Comparison of ENCODE assay signal across 16 mouse cellular contexts in the genomic region with DNA sequence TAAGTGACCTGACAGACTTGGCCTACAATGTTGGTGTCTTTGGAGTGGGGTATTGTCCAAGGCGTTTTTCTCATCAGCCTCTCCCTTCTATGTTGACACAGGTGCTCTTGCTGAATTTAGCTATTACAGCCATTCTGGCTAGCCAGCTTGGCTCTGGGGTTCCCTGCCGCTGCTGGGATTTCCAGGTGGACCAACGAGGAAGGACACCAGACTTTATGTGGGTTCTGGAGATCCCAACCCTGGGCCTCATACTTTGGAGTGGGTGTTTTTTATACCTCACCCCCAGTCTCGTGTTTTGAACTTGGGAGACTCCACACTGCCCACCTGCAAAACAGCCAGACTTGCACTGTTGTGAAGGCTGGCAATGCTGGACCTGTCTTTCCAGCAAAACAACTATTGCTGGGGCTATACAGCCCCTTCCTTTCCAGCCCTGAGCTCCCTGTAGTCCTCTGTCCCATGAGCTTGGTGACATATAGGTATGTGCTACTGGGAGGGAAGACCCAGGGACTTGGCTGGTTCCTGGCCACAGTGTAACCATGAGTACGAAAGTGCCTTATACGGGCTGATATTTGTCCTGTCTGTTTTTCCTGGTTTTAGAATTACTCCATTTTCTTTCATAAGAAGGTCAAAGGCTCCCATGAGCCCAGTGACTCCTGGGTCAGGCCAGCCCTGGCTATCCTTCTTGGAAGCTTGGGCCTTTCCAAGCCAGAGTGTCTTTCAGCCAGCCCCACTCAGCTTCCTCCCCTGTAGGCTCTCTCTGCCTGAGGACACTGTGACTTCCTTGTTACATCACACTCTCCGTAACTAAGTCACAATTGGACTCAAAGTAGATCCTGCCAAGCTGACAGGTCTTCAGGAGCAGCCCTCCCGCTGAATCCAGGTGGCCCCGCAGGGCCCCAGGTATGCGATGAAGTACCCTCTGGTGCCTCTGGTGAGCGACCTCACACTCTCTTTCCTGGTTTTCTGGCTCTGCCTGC. TPM values are rescaled to one million over a fixed set of nuclear protein-coding genes. Genes with fewer than 3 reads are reported as not detected.
A peak's percentile ranks its signal among the peaks of the same experiment; 100 is the strongest.
DNase-seq lines count a peak whose midpoint lies in the region; ATAC-seq and TF ChIP-seq lines count a peak whose summit lies in the region.
"Had no signal": no experiment of that assay in that cellular context is flagged by ENCODE, and none has a peak within 500 bp of the region (broad histone marks: within the 10 kb centered on the region; RNA-seq: fewer than 3 reads in every experiment).

A gene (plus strand): TSS at position 777 of the 977 bp plus-strand sequence.

- DNase-seq in intestine, embryonic 14.5 days (ENCODE audit: low spot score): peak; percentile 51
- DNase-seq in thymus, adult 2 months: no peak
- no peak for DNase-seq in thymus, postnatal 0 days (ENCODE audit: low spot score)
- DNase-seq in stomach, postnatal 0 days (ENCODE audit: low spot score): no peak
- DNase-seq in kidney, postnatal 10 days: no peak
- DNase-seq: cerebellum, adult 8-10 months had no signal

- no peak within 1 kb of the TSS for H3K4me3 ChIP-seq in intestine, embryonic 14.5 days (ENCODE audit: low read depth, low read length)
- H3K4me3 ChIP-seq in intestine, embryonic 15.5 days (replicated peaks): no peak within 1 kb of the TSS
- H3K4me3 ChIP-seq in thymus, adult 2 months (ENCODE audit: control insufficient read depth, insufficient read depth, low read length): no peak within 1 kb of the TSS
- no peak within 1 kb of the TSS for H3K4me3 ChIP-seq in embryonic facial prominence, embryonic 15.5 days (replicated peaks)
- H3K4me3 ChIP-seq in stomach, postnatal 0 days (ENCODE audit: low read depth, low read length): no peak within 1 kb of the TSS
- no peak within 1 kb of the TSS for H3K4me3 ChIP-seq in forebrain, embryonic 12.5 days (replicated peaks)
- H3K4me3 ChIP-seq: hindbrain, embryonic 13.5 days; neural tube, embryonic 12.5 days had no signal

- H3K36me3 ChIP-seq in intestine, embryonic 14.5 days (ENCODE audit: control insufficient read depth, insufficient read depth, low read length): peaks cover 12% of the 10 kb centered on the region
- no peaks in the 10 kb centered on the region for H3K36me3 ChIP-seq in intestine, embryonic 15.5 days
- peaks cover 8% of the 10 kb centered on the region; the same call in 1 of the 2 replicates for H3K36me3 ChIP-seq in thymus, adult 2 months (ENCODE audit: control insufficient read depth, insufficient read depth, low read length)
- peaks cover 9% of the 10 kb centered on the region; the same call in 1 of the 2 replicates for H3K36me3 ChIP-seq in embryonic facial prominence, embryonic 15.5 days
- peaks cover 9% of the 10 kb centered on the region for H3K36me3 ChIP-seq in stomach, postnatal 0 days (ENCODE audit: control insufficient read depth, insufficient read depth, low read length)
- H3K36me3 ChIP-seq in forebrain, embryonic 12.5 days (replicated peaks): peaks cover 26% of the 10 kb centered on the region

- TF ChIP-seq EP300 in stomach, postnatal 0 days (optimal IDR thresholded peaks at IDR 0.05): no peak

- no peak within 1 kb of the TSS for H3K4me2 ChIP-seq in intestine, embryonic 14.5 days (ENCODE audit: low read length)
- no peak within 1 kb of the TSS for H3K4me2 ChIP-seq in intestine, embryonic 15.5 days (replicated peaks)
- H3K4me2 ChIP-seq in embryonic facial prominence, embryonic 15.5 days (replicated peaks): no peak within 1 kb of the TSS
- H3K4me2 ChIP-seq in stomach, postnatal 0 days (replicated peaks; ENCODE audit: low read depth): no peak within 1 kb of the TSS
- H3K4me2 ChIP-seq in forebrain, embryonic 12.5 days: no peak within 1 kb of the TSS
- H3K4me2 ChIP-seq: hindbrain, embryonic 13.5 days; neural tube, embryonic 12.5 days had no signal

- H3K9me3 ChIP-seq in intestine, embryonic 14.5 days (ENCODE audit: control insufficient read depth, low read length): no peaks in the 10 kb centered on the region
- H3K9me3 ChIP-seq in intestine, embryonic 15.5 days: no peaks in the 10 kb centered on the region
- no peaks in the 10 kb centered on the region for H3K9me3 ChIP-seq in embryonic facial prominence, embryonic 15.5 days (replicated peaks)
- H3K9me3 ChIP-seq in stomach, postnatal 0 days (ENCODE audit: control insufficient read depth, low read length): no peaks in the 10 kb centered on the region
- no peaks in the 10 kb centered on the region for H3K9me3 ChIP-seq in forebrain, embryonic 12.5 days
- H3K9me3 ChIP-seq: hindbrain, embryonic 13.5 days; neural tube, embryonic 12.5 days had no signal

- H3K27ac ChIP-seq in intestine, embryonic 14.5 days (ENCODE audit: low read depth): no peak within 1 kb of the TSS
- no peak within 1 kb of the TSS for H3K27ac ChIP-seq in intestine, embryonic 15.5 days
- H3K27ac ChIP-seq in thymus, adult 2 months (ENCODE audit: control insufficient read depth, insufficient read depth, low read length): no peak within 1 kb of the TSS
- 0 out of 2 replicates have a peak within 1 kb of the TSS, but pooled peaks have one; percentile 17 for H3K27ac ChIP-seq in embryonic facial prominence, embryonic 15.5 days (replicated peaks)
- H3K27ac ChIP-seq in stomach, postnatal 0 days (replicated peaks): 0 out of 2 replicates have a peak within 1 kb of the TSS, but pooled peaks have one; percentile 9
- H3K27ac ChIP-seq in forebrain, embryonic 12.5 days: no peak within 1 kb of the TSS
- H3K27ac ChIP-seq: hindbrain, embryonic 13.5 days; neural tube, embryonic 12.5 days had no signal

- H3K4me1 ChIP-seq in intestine, embryonic 14.5 days (replicated peaks; ENCODE audit: control insufficient read depth, insufficient read depth, low read length): no peaks in the 10 kb centered on the region
- H3K4me1 ChIP-seq in intestine, embryonic 15.5 days (replicated peaks): no peaks in the 10 kb centered on the region
- H3K4me1 ChIP-seq in thymus, adult 2 months (replicated peaks; ENCODE audit: control insufficient read depth, insufficient read depth, low read length): no peaks in the 10 kb centered on the region
- H3K4me1 ChIP-seq in embryonic facial prominence, embryonic 15.5 days: 0 out of 2 replicates have a peak, but pooled peaks cover 7% of the 10 kb centered on the region
- H3K4me1 ChIP-seq in stomach, postnatal 0 days (replicated peaks; ENCODE audit: control insufficient read depth, insufficient read depth): no peaks in the 10 kb centered on the region
- H3K4me1 ChIP-seq in forebrain, embryonic 12.5 days: no peaks in the 10 kb centered on the region
- H3K4me1 ChIP-seq: hindbrain, embryonic 13.5 days; neural tube, embryonic 12.5 days had no signal

- H3K9ac ChIP-seq in intestine, embryonic 14.5 days (ENCODE audit: low read length): no peak within 1 kb of the TSS
- no peak within 1 kb of the TSS for H3K9ac ChIP-seq in intestine, embryonic 15.5 days
- H3K9ac ChIP-seq in embryonic facial prominence, embryonic 15.5 days: no peak within 1 kb of the TSS
- H3K9ac ChIP-seq in stomach, postnatal 0 days (ENCODE audit: low read length): no peak within 1 kb of the TSS
- H3K9ac ChIP-seq in forebrain, embryonic 12.5 days: no peak within 1 kb of the TSS
- H3K9ac ChIP-seq: hindbrain, embryonic 13.5 days; neural tube, embryonic 12.5 days had no signal

- no peak for TF ChIP-seq CTCF in thymus, adult 2 months (IDR thresholded peaks at IDR 0.05; ENCODE audit: borderline replicate concordance, control insufficient read depth, extremely low read depth, insufficient read depth, low read length, poor library complexity)
- no peak for TF ChIP-seq CTCF in stomach, postnatal 0 days (IDR thresholded peaks at IDR 0.05; ENCODE audit: low read depth)

- TF ChIP-seq POLR2A in thymus, adult 2 months (IDR thresholded peaks at IDR 0.05; ENCODE audit: control insufficient read depth, extremely low read depth, insufficient read depth, low read length, poor library complexity): no peak

- ATAC-seq in intestine, embryonic 14.5 days (replicated peaks; ENCODE audit: low FRiP score, low TSS enrichment, low read depth): no peak
- ATAC-seq in intestine, embryonic 15.5 days: no peak
- ATAC-seq in embryonic facial prominence, embryonic 15.5 days (ENCODE audit: insufficient number of reproducible peaks, low FRiP score, low TSS enrichment, low read depth): no peak
- peak; percentile 49 for ATAC-seq in stomach, postnatal 0 days (ENCODE audit: low FRiP score, low TSS enrichment)
- ATAC-seq in forebrain, embryonic 12.5 days (ENCODE audit: low FRiP score): no peak

- no peaks in the 10 kb centered on the region for H3K27me3 ChIP-seq in intestine, embryonic 14.5 days (replicated peaks; ENCODE audit: control insufficient read depth, insufficient read depth, low read length)
- no peaks in the 10 kb centered on the region for H3K27me3 ChIP-seq in intestine, embryonic 15.5 days (replicated peaks)
- H3K27me3 ChIP-seq in thymus, adult 2 months (ENCODE audit: control insufficient read depth, insufficient read depth, low read length): no peaks in the 10 kb centered on the region
- no peaks in the 10 kb centered on the region for H3K27me3 ChIP-seq in embryonic facial prominence, embryonic 15.5 days
- H3K27me3 ChIP-seq in stomach, postnatal 0 days (ENCODE audit: control insufficient read depth, insufficient read depth, low read length): no peaks in the 10 kb centered on the region
- H3K27me3 ChIP-seq in forebrain, embryonic 12.5 days: no peaks in the 10 kb centered on the region
- H3K27me3 ChIP-seq: hindbrain, embryonic 13.5 days; neural tube, embryonic 12.5 days had no signal

- 72% methylated on average over 11 of the region's 11 CpGs for WGBS in intestine, embryonic 14.5 days
- WGBS in intestine, embryonic 15.5 days: 68% methylated on average over 11 of the region's 11 CpGs
- WGBS in thymus, adult 2 months: 88% methylated on average over 11 of the region's 11 CpGs
- WGBS in embryonic facial prominence, embryonic 15.5 days: 65% methylated on average over 11 of the region's 11 CpGs
- 56% methylated on average over 11 of the region's 11 CpGs for WGBS in stomach, postnatal 0 days
- 78% methylated on average over 11 of the region's 11 CpGs for WGBS in forebrain, embryonic 12.5 days

RNA-seq across cellular contexts. Expression of the gene that starts here (rescaled TPM):
- polyA plus RNA-seq in intestine, embryonic 14.5 days (2014; fragmentation: Nextera tagmentation; extraction: Ambion mirVana): not detected in 2 replicates
- polyA plus RNA-seq in intestine, embryonic 15.5 days (2015; fragmentation: Nextera tagmentation; extraction: Ambion mirVana): not detected in 2 replicates
- 20.8 and 23.1 TPM in 2 replicates for polyA plus RNA-seq in thymus, adult 2 months (2012; rRNA removed)
- 0.22 and 1.2 TPM in 2 replicates for polyA plus RNA-seq in thymus, postnatal 0 days (2015; fragmentation: Nextera tagmentation; extraction: Ambion mirVana)
- polyA plus RNA-seq in embryonic facial prominence, embryonic 15.5 days (2015; fragmentation: Nextera tagmentation; extraction: Ambion mirVana): 1.1 and 1.9 TPM in 2 replicates
- 2.3 and 2.9 TPM in 2 replicates for polyA plus RNA-seq in stomach, postnatal 0 days (2015; fragmentation: Nextera tagmentation; extraction: Ambion mirVana)
- not detected in 2 replicates for polyA plus RNA-seq in forebrain, embryonic 12.5 days (2016; fragmentation: Nextera tagmentation; extraction: Ambion mirVana)
- polyA plus RNA-seq: brain, embryonic 14.5 days; forebrain, embryonic 11.5 days; heart, embryonic 16.5 days; hindbrain, embryonic 13.5 days; kidney, embryonic 14.5 days; midbrain, postnatal 0 days; neural tube, embryonic 12.5 days had no signal

Comparison
In these comparisons a context has a peak if more than half of its experiments do, and no peak if none do; other contexts are left out.
1. Peak in DNase-seq in intestine, embryonic 14.5 days; RNA of the gene not detected or under 1 TPM.
2. H3K27ac ChIP-seq: peak in embryonic facial prominence, embryonic 15.5 days (single experiment) and stomach, postnatal 0 days (single experiment); none in intestine, embryonic 14.5 days (single experiment), intestine, embryonic 15.5 days (single experiment), thymus, adult 2 months (single experiment) and forebrain, embryonic 12.5 days (single experiment).